Mouse (Mus musculus) fibroblast of lung, adult 2 months (primary cell): ENCODE measurements around the gene C9.

Experiments
- DNase-seq: peaks from one replicate; pipeline ENCODE4 v3.0.0-alpha.2; 2011; ENCODE audit warnings: low read depth

C9 gene

DNA sequence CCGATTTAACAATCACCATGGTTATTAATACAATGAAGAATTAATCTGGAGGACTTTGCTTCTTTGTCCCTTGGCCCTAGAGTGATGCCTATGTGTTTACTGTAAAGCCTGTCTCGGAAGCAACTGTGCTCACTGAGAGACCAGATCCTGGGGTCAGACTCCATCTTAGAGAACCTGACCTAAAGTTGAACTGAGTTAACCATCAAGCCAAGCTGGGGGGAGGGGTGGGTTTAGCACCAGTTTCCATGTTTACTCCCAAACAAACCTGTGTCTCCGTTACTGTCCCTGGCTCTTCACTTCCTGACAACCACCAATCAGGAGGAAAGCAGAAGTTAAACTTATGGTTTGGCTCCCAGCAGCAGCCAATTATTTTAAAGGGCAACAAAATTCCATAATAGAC lies 38.4 kb downstream of the C9 start:
- no peak for DNase-seq

- DNase-seq = no peak
These were observed 47.3 kb downstream of the C9 start for GRCm38 (mm10) chr15:6492386-6492785.

GRCm38 (mm10) chr15:6498396-6499070 lies 53.4 kb downstream of the C9 start:
- no peak for DNase-seq

- DNase-seq = peak; percentile 30
These were observed 55.7 kb downstream of the C9 start for GRCm38 (mm10) chr15:6500787-6501186.

- DNase-seq = no peak
These were observed 72.4 kb downstream of the C9 start for GRCm38 (mm10) chr15:6517525-6517924.

- DNase-seq = no peak
These were observed 74.5 kb downstream of the C9 start for GRCm38 (mm10) chr15:6519417-6520255.

DNA sequence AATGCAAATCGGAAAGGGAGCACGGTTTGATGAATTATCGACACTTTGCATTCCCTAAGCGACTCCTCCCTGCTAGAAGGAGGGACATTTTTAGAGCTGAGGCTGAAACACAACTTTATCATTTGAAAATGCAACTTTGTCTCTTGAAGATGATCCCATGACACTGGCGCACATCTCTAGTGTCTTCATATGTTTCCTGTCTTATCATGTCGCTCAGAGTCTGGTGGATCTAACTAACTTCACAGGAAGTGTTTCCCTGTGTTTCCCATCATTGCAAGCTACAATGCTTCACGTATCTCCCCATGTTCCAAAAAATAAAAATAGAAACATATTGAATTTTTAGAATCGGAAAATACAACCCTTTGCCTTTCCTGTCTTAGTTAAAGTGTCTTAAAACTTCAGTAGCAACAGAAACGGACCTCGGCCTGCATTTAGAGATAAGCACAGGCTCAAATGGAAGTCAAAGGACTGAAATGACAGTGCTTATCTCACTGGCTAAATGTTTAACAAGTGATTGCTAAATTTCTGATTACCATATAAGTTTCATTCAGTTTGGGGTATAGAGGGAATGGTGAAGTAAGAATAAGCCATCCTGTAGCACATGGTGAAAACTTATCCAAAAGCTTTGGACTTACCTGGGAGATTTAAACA lies 75.5 kb downstream of the C9 start:
- no peak for DNase-seq

GRCm38 (mm10) chr15:6522653-6523167 lies 77.6 kb downstream of the C9 start, which contains the start of gene Fyb:
Gene Fyb, plus strand, starts transcription at chr15:6522853.
- DNase-seq = no peak

GRCm38 (mm10) chr15:6524801-6525200 lies 79.7 kb downstream of the C9 start:
- no peak for DNase-seq

- DNase-seq = no peak
These were observed 80.3 kb downstream of the C9 start for GRCm38 (mm10) chr15:6525386-6525785.

- DNase-seq = no peak
These were observed 88.8 kb downstream of the C9 start for GRCm38 (mm10) chr15:6533858-6534343.

- DNase-seq = no peak
These were observed 89.5 kb downstream of the C9 start for GRCm38 (mm10) chr15:6534592-6534991.

DNA sequence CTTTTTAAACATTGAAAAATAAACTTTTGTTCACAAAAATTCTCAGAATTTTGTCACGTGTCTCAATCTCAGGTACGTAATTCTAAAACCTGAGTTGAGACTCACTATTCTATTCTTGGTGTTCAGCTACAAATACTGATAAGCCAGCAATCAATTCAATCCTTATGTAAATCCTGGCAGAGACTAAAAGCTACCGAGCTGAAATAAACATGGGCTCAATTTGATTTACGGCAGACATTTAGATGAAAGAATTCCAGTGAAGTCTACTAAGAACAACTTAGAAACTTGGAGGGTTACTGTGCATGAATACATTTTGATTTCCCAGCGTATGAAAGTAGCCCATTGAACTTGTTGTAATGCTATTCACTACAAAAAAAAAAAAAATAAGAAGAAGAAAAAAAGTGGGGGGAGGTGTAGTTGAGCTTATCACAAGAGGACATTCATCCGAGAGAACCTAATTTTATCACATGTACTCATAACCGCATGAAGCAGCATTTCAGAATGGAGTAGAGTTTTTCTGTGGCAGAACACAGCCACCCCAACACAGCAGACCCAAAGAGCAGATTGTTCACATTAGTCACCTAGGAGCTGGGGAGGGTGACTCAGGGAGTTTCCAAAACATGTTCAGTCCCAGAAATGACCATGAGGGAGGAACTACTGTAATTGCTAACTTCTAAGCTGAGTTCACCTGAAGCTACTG lies 94.7 kb downstream of the C9 start:
- peak; percentile 67 for DNase-seq
